Mouse (Mus musculus) left cerebral cortex, adult 8-10 months (tissue): ENCODE measurements at regions not wholly inside any gene's neighbourhood (a gene's known extent, or its start where the extent isn't known, plus 50 kb on each side); places are given as distances from the start of the nearest gene placed in this dataset.

Experiments used
- DNase-seq, 2 experiments: peaks; one replicate each; pipeline ENCODE4 v3.0.0; 2022; ENCODE audit warnings: low spot score in 2 of 2

DNA sequence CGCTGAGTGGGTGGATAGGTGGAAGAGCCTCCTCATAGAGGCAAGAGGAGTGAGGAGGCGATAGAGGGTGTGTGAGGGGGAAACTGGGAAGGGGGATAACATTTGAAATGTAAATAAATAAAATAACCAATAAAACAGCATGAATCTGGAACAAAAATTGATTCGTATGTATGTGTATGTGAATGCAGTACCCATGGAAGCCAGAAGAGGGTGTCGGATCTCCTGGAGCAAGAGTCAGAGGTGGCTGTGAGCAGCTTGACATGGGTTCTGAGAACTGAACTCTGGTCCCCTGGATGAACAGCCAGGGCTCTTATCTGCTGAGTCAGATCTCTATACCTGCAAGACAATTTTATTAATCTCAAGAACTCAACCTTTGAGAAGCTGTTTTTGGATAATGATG lies 81.4 kb downstream of the Tfap2b start:
- DNase-seq, result no peak

DNA sequence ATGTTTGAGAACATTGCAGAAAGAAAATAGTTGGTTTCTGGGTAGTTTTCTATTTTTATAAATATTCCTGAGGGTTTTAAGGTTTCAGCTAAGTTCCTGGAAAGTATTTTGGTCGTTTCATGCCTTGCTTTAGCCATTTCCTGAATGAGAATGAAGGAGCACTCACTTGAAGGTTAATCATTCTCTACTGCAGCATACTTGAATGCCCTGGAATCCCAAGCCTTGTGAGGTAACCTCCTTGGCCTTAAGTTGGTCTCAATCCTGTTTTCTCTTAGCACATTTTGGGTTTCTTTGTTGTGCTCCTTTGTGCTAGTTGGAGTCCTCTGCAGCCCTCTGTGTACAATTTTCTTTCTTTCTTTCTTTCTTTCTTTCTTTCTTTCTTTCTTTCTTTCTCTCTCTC lies 112.9 kb downstream of the Tfap2b start:
- DNase-seq, result no peak

DNA sequence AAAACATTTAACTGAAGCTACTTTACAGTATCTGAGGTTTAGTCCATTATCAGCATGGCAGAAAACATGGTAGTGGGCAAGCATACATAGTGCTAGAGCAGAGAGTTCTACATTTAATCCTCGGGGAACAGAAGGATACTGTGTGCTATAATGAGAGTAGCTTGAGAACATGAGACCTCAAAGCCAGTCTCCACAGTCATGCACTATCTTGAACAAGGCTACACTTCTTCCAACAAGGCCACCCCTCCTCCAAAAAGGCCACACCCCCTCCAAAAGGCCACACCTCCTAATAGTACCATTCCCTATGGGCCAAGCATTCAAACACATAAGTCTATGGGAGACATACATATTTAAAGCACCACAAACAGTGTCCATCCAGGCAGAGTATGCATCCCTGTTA lies 127.3 kb downstream of the Tfap2b start:
- no peak for DNase-seq

DNA sequence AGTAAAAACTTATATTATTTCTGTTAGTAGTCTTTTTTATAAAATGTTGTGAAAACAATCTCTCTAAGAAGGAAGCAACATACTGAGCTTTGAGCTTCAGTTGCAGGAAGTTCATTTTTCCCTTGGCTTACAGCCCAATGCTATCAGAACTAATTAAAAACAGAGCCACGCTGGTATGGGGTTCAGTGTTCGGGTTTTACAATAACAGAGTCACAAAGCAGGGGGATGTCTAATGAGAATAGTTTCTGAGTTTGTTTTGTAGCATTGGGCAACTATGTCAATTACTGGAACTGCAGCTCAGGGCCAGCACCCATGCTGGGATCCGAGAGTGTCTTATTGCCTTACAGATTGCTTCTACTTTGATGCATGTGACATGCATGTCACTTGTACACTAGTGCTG lies 128.5 kb downstream of the Tfap2b start:
- DNase-seq, result no peak

DNA sequence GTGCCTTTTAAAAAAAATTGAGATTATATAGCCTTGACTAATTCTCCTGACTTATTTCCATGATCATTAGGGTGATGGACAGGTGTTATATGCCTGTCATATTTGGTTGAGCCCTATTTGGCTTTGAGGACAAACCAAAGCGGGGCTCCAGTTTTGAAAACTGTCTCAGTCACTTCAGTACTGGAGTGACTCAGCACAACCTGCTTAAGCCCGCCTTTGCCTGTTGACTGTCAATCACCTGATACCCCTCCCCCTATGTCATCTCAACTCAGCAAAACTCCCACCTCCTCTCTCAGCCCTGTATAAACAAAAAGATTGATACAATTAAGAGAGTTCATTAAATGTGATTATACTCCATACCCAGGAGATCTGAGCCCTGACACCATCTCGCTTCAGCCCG lies 135.7 kb downstream of the Tfap2b start:
- DNase-seq, result no peak

DNA sequence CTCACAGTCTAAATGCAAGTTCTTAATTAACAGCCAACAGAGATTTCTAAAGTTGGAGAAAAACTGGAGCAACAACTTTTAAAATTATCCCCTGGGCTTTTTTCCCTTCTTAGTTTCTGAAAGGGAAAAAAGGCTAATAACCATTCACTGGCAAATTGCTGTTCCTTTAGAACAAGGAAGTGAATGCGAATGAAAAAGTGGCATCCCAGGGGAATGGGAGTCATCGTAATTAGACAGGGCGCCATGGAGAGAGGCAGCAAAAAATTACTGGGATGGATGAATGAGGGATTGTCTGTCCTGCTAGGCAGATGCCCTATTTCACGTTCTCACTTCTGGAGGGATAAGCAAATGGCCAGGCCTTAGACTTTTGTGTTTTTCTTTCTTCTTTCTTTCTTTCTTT lies 141.8 kb downstream of the Tfap2b start:
- DNase-seq, result no peak

DNA sequence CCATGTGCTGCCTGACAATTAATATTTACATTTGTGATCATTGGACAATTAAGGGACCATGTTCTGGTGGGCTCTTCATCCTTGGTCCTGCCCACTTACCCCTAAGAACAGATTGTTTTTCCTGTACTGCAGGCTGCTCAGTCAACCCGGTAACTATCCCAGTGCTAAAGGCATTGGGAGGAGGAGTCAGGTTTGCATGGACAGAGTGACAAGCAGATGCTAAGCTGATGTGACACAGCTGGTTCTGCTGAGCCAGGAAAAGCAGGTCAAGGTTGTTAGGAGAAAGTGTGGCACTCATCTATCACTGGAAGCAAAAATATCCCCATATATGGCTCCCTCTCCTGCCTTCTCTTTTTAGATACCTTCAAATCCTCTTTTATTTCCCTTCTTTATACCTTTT lies 176.1 kb downstream of the Tfap2b start:
- no peak for DNase-seq

DNA sequence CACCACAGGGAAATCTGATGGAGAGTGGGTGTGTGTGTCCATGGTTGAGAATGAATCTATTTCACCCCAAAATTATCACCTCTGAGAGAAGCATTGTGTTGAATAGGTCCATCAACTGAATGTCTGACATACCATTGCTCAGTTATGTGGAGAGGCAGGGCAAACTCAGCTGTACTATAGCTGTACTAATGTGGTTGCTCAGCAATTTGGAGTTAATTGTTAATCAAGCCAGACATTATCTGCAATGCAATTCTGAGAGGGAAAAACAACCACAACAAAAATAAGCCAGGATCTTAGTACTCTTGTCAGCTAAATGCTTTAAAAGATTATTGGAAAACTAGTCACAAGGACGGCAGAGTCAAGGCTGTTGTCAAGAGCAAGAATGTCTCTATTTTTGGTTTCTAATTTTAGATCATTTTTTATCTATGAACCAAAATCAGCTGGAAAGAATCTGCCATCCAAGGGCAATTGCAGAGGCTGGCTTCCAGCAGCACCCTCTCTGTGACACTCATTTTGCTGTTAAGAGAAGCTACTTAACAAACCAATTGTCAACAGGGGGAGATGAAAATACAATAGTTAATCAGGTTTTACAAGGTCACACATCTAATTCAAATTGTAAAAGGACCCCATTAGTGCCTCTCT lies 180.3 kb downstream of the Tfap2b start:
- no peak for DNase-seq

DNA sequence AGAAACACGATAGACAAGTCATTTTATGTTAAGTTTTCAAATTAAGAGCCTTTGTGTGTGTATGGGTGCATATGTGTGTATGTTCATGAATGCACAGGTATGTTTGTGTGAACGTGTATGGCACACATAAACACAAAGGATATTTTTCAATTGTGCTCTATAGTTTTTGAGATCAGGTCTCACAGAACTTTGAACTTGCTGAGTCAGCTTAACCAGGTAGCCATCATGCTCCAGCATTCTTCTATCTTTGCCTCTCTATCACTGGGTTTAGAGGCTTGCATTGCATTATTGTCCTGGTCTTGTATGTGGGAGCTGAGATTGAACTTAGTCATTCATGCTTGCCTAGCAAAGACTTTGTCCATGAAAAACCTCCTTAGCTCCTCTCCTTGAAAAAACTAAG lies 198.8 kb downstream of the Tfap2b start:
- no peak for DNase-seq

DNA sequence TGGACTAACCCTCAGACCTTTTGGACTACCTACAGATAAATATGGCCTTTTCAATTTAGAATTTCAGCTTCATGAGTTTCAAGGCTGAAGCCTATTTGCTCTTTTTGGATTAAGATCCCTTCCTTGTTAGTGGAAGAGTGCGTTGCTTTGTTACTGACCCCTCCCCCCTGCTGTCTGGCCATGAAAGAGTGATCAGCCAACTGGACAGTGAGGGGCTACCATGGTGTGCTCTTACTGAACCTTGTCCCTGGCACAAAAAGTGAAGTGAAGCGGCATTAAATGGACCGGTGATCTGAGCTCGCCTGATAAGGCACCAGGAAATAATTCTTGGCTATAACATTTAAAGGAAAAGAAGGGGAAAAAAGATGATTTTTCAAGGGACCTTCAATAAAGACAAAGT lies 203.6 kb downstream of the Tfap2b start:
- no peak for DNase-seq

DNA sequence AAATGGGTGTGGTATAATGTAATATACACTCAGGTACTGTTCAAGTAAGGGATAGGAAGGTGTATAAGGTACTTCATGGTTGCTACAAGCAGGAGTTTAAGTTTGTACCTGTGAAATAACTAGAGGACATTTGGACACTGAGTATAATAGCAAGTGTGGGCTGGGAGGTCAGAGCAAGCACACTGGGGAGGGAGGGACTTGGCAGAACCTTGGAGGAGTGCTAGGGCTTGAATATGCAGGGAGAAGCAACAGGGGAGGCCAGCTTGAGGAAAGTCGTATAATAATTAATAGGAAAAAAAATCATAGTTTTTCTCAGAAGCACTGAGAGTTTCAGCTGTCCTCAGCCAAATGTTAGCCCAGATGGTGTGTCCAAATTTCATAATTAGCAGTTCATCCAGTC lies 212.4 kb downstream of the Tfap2b start:
- no peak for DNase-seq

DNA sequence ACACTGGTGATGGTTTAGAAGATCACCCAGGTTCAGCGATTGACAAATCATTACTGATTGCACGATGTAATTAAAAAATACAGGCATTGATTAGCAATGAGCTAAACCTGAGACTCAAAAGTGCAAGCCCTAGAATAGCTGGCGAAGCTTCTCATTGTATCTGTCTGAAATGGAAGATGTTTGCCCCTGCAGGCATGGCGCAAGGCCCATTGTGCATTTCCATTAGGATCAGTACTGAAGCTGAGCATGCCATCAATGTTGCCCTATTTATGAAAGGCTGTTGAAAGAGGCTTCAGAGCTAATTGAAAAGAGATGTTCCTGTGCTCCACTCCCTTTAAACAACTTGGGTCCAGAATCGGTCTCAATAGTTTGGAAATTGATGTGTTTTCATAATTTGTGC lies 242.1 kb downstream of the Tfap2b start:
- DNase-seq, result no peak

DNA sequence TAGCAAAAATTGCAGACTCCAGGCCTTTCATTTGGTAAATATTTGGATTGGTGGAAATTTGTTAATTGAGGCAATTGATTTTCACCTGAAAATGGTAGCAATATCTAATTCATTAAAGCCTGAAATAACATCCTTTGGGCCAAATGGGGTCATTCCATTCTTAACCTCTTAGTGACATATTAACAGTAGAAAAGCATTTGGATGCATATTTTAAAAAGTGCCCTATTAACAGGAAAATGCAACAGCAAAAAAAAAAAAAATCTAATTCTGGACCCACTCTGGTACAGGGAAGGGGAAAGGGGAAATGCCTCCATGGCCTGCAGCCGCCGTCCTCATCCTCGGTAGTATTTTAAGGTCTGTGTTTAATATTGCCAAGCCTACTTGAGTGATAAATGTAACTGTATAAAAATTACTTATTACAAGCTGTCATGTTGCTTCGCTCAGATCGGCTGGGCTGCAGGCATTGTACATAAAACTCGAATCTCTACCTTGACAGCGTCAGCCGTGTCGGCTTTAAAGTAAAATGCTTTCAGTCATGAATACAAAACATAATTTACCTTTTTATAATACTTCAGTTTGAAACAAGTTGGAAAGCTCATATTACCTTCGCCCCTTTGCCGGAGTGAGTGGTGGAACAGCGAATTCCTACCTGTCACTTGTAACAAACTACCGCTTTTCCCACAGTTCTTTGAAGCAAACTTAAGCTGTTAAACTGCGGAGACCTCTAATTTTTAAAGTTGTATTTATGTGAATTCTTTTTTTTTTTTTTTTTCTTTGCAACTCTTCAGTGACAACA lies 250.1 kb downstream of the Tfap2b start:
- no peak for DNase-seq

DNA sequence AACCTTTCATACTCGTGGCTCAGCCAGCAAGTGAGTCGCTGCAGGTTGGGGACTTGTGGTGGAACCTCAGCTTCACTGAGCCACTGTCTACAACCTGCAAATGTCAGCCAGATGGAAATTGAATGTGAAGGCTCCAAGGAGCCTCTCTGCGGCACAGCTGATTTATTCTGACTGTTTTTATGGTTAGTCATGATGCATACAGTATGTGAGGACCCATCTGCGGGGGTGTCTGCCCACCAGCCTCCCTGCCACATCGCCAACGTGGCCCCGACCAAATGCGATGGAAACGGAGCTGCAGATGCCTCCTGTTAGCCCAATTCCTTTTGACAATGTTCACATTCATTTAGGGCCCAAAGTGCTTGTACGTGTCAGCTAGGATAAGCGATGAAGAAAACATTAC lies 251.2 kb downstream of the Tfap2b start:
- peak in 1 of 2 experiments; percentile 5 for DNase-seq

DNA sequence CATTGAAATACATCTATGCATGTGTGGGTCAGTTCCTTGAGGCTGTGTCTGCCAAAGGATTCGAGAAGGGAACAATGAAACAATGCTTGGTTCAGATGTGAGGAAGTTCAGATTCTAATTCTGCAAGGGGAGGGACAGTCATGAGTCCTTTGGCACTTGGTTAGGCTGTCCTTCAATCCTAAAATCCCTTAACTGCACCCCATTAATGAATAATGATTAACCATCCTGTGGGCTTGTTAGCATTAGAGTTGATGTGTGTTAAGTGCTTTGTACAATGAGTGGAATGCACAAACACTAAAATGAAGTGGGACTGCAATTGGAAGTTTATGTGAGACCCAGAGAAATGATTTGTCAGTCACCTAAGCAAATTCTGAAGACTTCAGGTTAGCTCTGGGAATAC lies 264.8 kb downstream of the Tfap2b start:
- DNase-seq, result no peak
